Comparison of ENCODE assay signal across 15 mouse cellular contexts in genomic region chr13:84637606-84638005, GRCm38 (mm10).
A peak's percentile ranks its signal among the peaks of the same experiment; 100 is the strongest.
DNase-seq lines count a peak whose midpoint lies in the region; ATAC-seq lines count a peak whose summit lies in the region.
"Had no signal": no experiment of that assay in that cellular context is flagged by ENCODE, and none has a peak within 500 bp of the region (broad histone marks: within the 10 kb centered on the region; RNA-seq: fewer than 3 reads in every experiment).

No protein-coding gene starts in this region.

- peaks cover 4% of the 10 kb centered on the region; the same call in 1 of the 2 replicates for H3K4me1 ChIP-seq in forebrain, embryonic 16.5 days (replicated peaks; ENCODE audit: control insufficient read depth, insufficient read depth, low read length)
- H3K4me1 ChIP-seq: kidney, embryonic 15.5 days had no signal

- 49% methylated on average over 1 of the region's 1 CpGs for WGBS in forebrain, embryonic 16.5 days

- H3K4me3 ChIP-seq in forebrain, embryonic 16.5 days (replicated peaks; ENCODE audit: low read length), result no peak overlapping the region
- H3K4me3 ChIP-seq: hindbrain, embryonic 12.5 days; kidney, embryonic 15.5 days had no signal

- no peaks in the 10 kb centered on the region for H3K27me3 ChIP-seq in forebrain, embryonic 16.5 days (replicated peaks; ENCODE audit: control insufficient read depth, insufficient read depth, low read length)
- H3K27me3 ChIP-seq: hindbrain, embryonic 12.5 days; kidney, embryonic 15.5 days had no signal

- no peak overlapping the region for H3K4me2 ChIP-seq in forebrain, embryonic 16.5 days (ENCODE audit: low read length)
- H3K4me2 ChIP-seq: hindbrain, embryonic 12.5 days; kidney, embryonic 15.5 days had no signal

- peak overlapping the region; percentile 61 for H3K27ac ChIP-seq in forebrain, embryonic 16.5 days (ENCODE audit: low read length)
- H3K27ac ChIP-seq: hindbrain, embryonic 12.5 days; kidney, embryonic 15.5 days had no signal

- no peaks in the 10 kb centered on the region for H3K9me3 ChIP-seq in forebrain, embryonic 16.5 days (ENCODE audit: control insufficient read depth, low read length)
- H3K9me3 ChIP-seq: kidney, embryonic 15.5 days had no signal

- no peak overlapping the region for H3K9ac ChIP-seq in forebrain, embryonic 16.5 days (replicated peaks; ENCODE audit: low read depth, low read length)
- H3K9ac ChIP-seq: hindbrain, embryonic 12.5 days; kidney, embryonic 15.5 days; liver, postnatal 0 days had no signal

- no peaks in the 10 kb centered on the region for H3K36me3 ChIP-seq in forebrain, embryonic 16.5 days (ENCODE audit: control insufficient read depth, insufficient read depth)
- H3K36me3 ChIP-seq: hindbrain, embryonic 12.5 days; kidney, embryonic 15.5 days had no signal

- DNase-seq in cerebellum, postnatal 10 days, result peak; percentile 21 to 43
- DNase-seq in cerebellum, adult 9-10 months, result no peak
- DNase-seq in lung, postnatal 10 days, result peak; percentile 10
- DNase-seq in lung, postnatal 25 days (ENCODE audit: low spot score), result no peak
- peak; percentile 16 for DNase-seq in brain, adult 2 months (ENCODE audit: low read depth, low spot score)
- no peak for DNase-seq in spleen, adult 18-20 months
- DNase-seq in left cerebral cortex, adult 8-10 months (ENCODE audit: low spot score in 2 of 2), result no peak
- DNase-seq: adrenal gland, postnatal 36 days; gastrocnemius, postnatal 14 days; liver; liver, postnatal 0 days had no signal

- ATAC-seq in forebrain, embryonic 16.5 days, result no peak
- ATAC-seq: liver, postnatal 0 days; midbrain, embryonic 16.5 days had no signal

Comparison
In these comparisons a context has a peak if more than half of its experiments do, and no peak if none do; other contexts are left out.
1. DNase-seq: peak in cerebellum, postnatal 10 days (2 of 2), lung, postnatal 10 days (single experiment) and brain, adult 2 months (single experiment); none in cerebellum, adult 9-10 months (single experiment), lung, postnatal 25 days (single experiment), spleen, adult 18-20 months (0 of 2) and left cerebral cortex, adult 8-10 months (0 of 2).